Mouse (Mus musculus) gastrocnemius, adult 2 months (tissue): ENCODE measurements around the gene Fam198a. TPM values are rescaled to one million over a fixed set of nuclear protein-coding genes. Genes with fewer than 3 reads are reported as not detected.

Source experiments
- DNase-seq: peaks from one replicate; pipeline ENCODE4 v3.0.0; 2022
- H3K27ac ChIP-seq: fragments of 200-600 bp; 2 replicates; pipeline ENCODE4 v1.8.1; 2022; ENCODE audit warnings: mild to moderate bottlenecking
- H3K4me3 ChIP-seq: fragments of 200-600 bp; 2 replicates; pipeline ENCODE4 v1.8.1; 2022; ENCODE audit warnings: mild to moderate bottlenecking, moderate library complexity
- CTCF ChIP-seq: fragments of 200-600 bp; IDR thresholded peaks from 2 replicates; pipeline ENCODE4 v1.8.1; 2022; ENCODE audit warnings: antibody characterized with exemption, mild to moderate bottlenecking, moderate library complexity
- intact Hi-C: fragments of 180-260 bp; cut with DNase I; formaldehyde crosslinking; loops from one replicate; pipeline ENCODE4 v1.15.1; 2025
- total RNA-seq, 2 experiments: library from RNA; stranded (reverse); gene quantifications; 2 replicates each; pipeline ENCODE4 v1.2.3; 2021

The Fam198a gene
- total RNA-seq, 2 experiments from 2014 or later = 0.97 to 1.6 TPM

- DNase-seq = no peak
- intact Hi-C loops = no loop called here
- Histone ChIP-seq H3K27ac (no peak overlapping the region), H3K4me3 (no peak overlapping the region)
- no peak for TF ChIP-seq CTCF
These were observed 13.8 kb upstream of the Fam198a start for GRCm38 (mm10) chr9:121936952-121937351.

GRCm38 (mm10) chr9:121937451-121937864 is 13.3 kb upstream of the Fam198a start:
- no peak for DNase-seq
- intact Hi-C loops = no loop called here
- Histone ChIP-seq H3K27ac (no peak overlapping the region), H3K4me3 (no peak overlapping the region)
- TF ChIP-seq CTCF = no peak

GRCm38 (mm10) chr9:121937944-121938355 is 12.8 kb upstream of the Fam198a start:
- H3K4me3 ChIP-seq = peak overlapping the region; percentile 58
- no peak overlapping the region for H3K27ac ChIP-seq
- intact Hi-C loops = no loop called here
- no peak for DNase-seq
- TF ChIP-seq CTCF = no peak

GRCm38 (mm10) chr9:121943005-121943404 is 7.8 kb upstream of the Fam198a start:
- no peak for TF ChIP-seq CTCF

GRCm38 (mm10) chr9:121943628-121944027 is 7.2 kb upstream of the Fam198a start:
- TF ChIP-seq CTCF = no peak
- DNase-seq = no peak
- H3K27ac ChIP-seq = no peak overlapping the region
- H3K4me3 ChIP-seq = no peak overlapping the region
- intact Hi-C loops = no loop called here

More at GRCm38 (mm10) chr9:121943005-121943404, 7.8 kb upstream of the Fam198a start:
- Histone ChIP-seq H3K4me3 (no peak overlapping the region), H3K27ac (no peak overlapping the region)
- DNase-seq = no peak
- intact Hi-C loops = no loop called here

- H3K4me3 ChIP-seq = no peak overlapping the region
- peak; percentile 72 for DNase-seq
- peak; percentile 72 for TF ChIP-seq CTCF
- intact Hi-C loops = loop anchor here (1.0 kb wide), 1 partner anchor 38 kb away; no protein-coding TSS in a partner anchor
- no peak overlapping the region for H3K27ac ChIP-seq
These were observed 3.0 kb upstream of the Fam198a start for GRCm38 (mm10) chr9:121947784-121948183.

GRCm38 (mm10) chr9:121948431-121948830 is 2.4 kb upstream of the Fam198a start:
- H3K4me3 ChIP-seq = no peak overlapping the region
- H3K27ac ChIP-seq = no peak overlapping the region
- TF ChIP-seq CTCF = no peak
- no peak for DNase-seq
- intact Hi-C loops = loop anchor here (1.0 kb wide), 1 partner anchor 37 kb away; no protein-coding TSS in a partner anchor

- intact Hi-C loops = no loop called here
- DNase-seq = no peak
- no peak for TF ChIP-seq CTCF
- Histone ChIP-seq H3K4me3 (peak overlapping the region; percentile 71), H3K27ac (peak overlapping the region; percentile 84)
These were observed 281 bp downstream of the Fam198a start for GRCm38 (mm10) chr9:121951114-121951423.

- peak overlapping the region; percentile 71 for H3K4me3 ChIP-seq
- intact Hi-C loops = no loop called here
- no peak for TF ChIP-seq CTCF
- H3K27ac ChIP-seq = peak overlapping the region; percentile 84
- no peak for DNase-seq
These were observed 1.8 kb downstream of the Fam198a start for GRCm38 (mm10) chr9:121952596-121952995.

- TF ChIP-seq CTCF = no peak
- intact Hi-C loops = no loop called here
- H3K4me3 ChIP-seq = no peak overlapping the region
- peak overlapping the region; percentile 73 for H3K27ac ChIP-seq
- DNase-seq = no peak
These were observed 9.3 kb downstream of the Fam198a start for GRCm38 (mm10) chr9:121959966-121960635.

- intact Hi-C loops = no loop called here
- Histone ChIP-seq H3K27ac (no peak overlapping the region; the same call in 1 of the 2 replicates), H3K4me3 (no peak overlapping the region)
- DNase-seq = no peak
- no peak for TF ChIP-seq CTCF
These were observed 14.2 kb downstream of the Fam198a start for GRCm38 (mm10) chr9:121964941-121965340.

- intact Hi-C loops = no loop called here
These were observed 17.5 kb downstream of the Fam198a start for GRCm38 (mm10) chr9:121968258-121968657.

GRCm38 (mm10) chr9:121969841-121970381 is 19.1 kb downstream of the Fam198a start:
- Histone ChIP-seq H3K27ac (peak overlapping the region; percentile 35), H3K4me3 (no peak overlapping the region)
- DNase-seq = peak; percentile 59
- no peak for TF ChIP-seq CTCF
- intact Hi-C loops = no loop called here

More at GRCm38 (mm10) chr9:121968258-121968657, 17.5 kb downstream of the Fam198a start:
- Histone ChIP-seq H3K27ac (no peak overlapping the region), H3K4me3 (no peak overlapping the region)
- TF ChIP-seq CTCF = no peak
- DNase-seq = peak; percentile 35

GRCm38 (mm10) chr9:121973207-121973606 is 22.4 kb downstream of the Fam198a start:
- intact Hi-C loops = no loop called here
- H3K4me3 ChIP-seq = no peak overlapping the region
- TF ChIP-seq CTCF = no peak
- peak overlapping the region; percentile 79 for H3K27ac ChIP-seq
- DNase-seq = peak; percentile 67
